ENCODE assay signal across 9 mouse cellular contexts in the genomic region with DNA sequence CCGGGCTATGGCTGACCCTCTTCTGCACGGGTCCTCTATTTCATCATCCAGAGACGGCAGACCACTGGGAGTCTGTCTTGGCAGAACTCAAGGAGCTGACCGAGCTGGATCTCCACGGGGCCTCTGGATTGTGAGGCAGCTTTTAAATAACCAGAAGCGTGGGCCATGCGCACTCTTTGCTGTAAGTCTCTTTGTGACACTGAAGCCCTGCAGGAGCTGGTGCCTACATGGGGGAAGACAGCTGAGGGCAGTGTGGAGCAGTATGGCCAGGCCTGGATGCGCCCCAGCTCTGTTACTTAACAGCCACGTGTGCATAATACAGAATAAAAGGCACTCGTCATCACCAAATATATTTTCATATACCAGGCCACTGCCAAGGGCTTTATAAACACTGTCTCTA.
DNase-seq lines count a peak whose midpoint lies in the region; TF ChIP-seq lines count a peak whose summit lies in the region.
"Had no signal": no experiment of that assay in that cellular context is flagged by ENCODE, and none has a peak within 500 bp of the region (broad histone marks: within the 10 kb centered on the region; RNA-seq: fewer than 3 reads in every experiment).

No protein-coding gene starts in this region.

- no peak overlapping the region for H3K4me3 ChIP-seq in left cerebral cortex, adult 2 months
- H3K4me3 ChIP-seq: hindbrain, embryonic 15.5 days; liver, embryonic 15.5 days had no signal

- TF ChIP-seq CTCF in left cerebral cortex, adult 2 months (IDR thresholded peaks at IDR 0.05) = peak; percentile 39

- intact Hi-C loops in left cerebral cortex, adult 2 months (cut with DNase I) = no loop called here
- intact Hi-C loops in heart, postnatal 10 days (cut with DNase I) = no loop called here

- H3K27ac ChIP-seq in left cerebral cortex, adult 2 months = no peak overlapping the region
- H3K27ac ChIP-seq: hindbrain, embryonic 15.5 days; liver, embryonic 15.5 days had no signal

- peak in 1 of 2 experiments; percentile 27 for DNase-seq in left cerebral cortex, adult 2 months (ENCODE audit: extremely low spot score in 1 of 2, low spot score in 2 of 2)
- DNase-seq in left cerebral cortex, adult 8-10 months (ENCODE audit: low spot score in 2 of 2) = no peak
- DNase-seq in cerebellum, adult 9-11 months = peak; percentile 42
- DNase-seq in heart, postnatal 10 days = peak; percentile 70 to 73
- peak; percentile 47 for DNase-seq in skeletal muscle tissue, adult 2 months (ENCODE audit: low read depth, low spot score)
- no peak for DNase-seq in neural tube, embryonic 10.5 days (ENCODE audit: extremely low spot score, low spot score)
- no peak for DNase-seq in thymus, postnatal 10 days (ENCODE audit: low spot score in 2 of 2)

Comparison
In these comparisons a context has a peak if more than half of its experiments do, and no peak if none do; other contexts are left out.
1. DNase-seq: peak in cerebellum, adult 9-11 months (single experiment), heart, postnatal 10 days (2 of 2) and skeletal muscle tissue, adult 2 months (single experiment); none in left cerebral cortex, adult 8-10 months (0 of 2), neural tube, embryonic 10.5 days (single experiment) and thymus, postnatal 10 days (0 of 2).